Mouse (Mus musculus): ENCODE measurements around the gene Doc2g. TPM values are rescaled to one million over a fixed set of nuclear protein-coding genes. Genes with fewer than 3 reads are reported as not detected.
"Not testable (repeated sequence)": the region's sequence is repeated elsewhere in the genome, so short reads cannot be mapped to it uniquely, and the experiment has no call there.

Doc2g gene
- polyA plus RNA-seq, 1 experiment from 2014 or later: 1.9 TPM

DNA sequence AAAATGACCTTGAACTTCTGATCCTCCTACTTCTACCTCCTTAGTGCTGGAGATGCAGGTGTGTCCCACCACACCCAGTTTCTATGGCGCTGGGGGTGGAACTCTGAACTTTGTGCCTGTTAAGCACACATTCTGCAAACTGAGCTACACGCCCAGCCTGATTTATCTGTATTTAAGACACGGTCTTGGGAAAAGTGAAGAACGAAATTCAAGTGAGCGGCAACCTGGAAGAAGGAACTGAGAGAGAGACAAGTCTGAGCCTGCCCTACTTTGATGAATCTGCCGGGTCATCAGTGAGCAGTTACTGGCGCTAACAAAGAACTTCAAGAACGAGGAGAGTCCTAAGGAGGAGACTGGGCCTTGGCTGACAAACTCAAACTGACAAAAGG is 43.7 kb downstream of the Doc2g start:
- no peak overlapping the region for H3K4me2 ChIP-seq (replicated peaks; ENCODE audit: low read depth, low read length)
- WGBS: 68% methylated on average over 8 of the region's 8 CpGs
- peak overlapping the region; percentile 55; the same call in 1 of the 2 replicates for H3K27ac ChIP-seq (ENCODE audit: low read length)
- peaks cover 4% of the 10 kb centered on the region; the same call in 1 of the 2 replicates for H3K4me1 ChIP-seq (ENCODE audit: insufficient read depth, low read depth, low read length)
- H3K4me3 ChIP-seq (ENCODE audit: low read depth, low read length): no peak overlapping the region
- no peaks in the 10 kb centered on the region for H3K9me3 ChIP-seq (ENCODE audit: low read length)
- no peak overlapping the region for H3K9ac ChIP-seq (replicated peaks; ENCODE audit: low read depth)
- no peaks in the 10 kb centered on the region for H3K36me3 ChIP-seq (ENCODE audit: insufficient read depth, low read length)
- TF ChIP-seq EP300 (IDR thresholded peaks at IDR 0.05): no peak
- no peak for TF ChIP-seq CTCF (IDR thresholded peaks at IDR 0.05)
- ATAC-seq (no peak), DNase-seq (ENCODE audit: low spot score) (no peak)
- no peaks in the 10 kb centered on the region for H3K27me3 ChIP-seq (replicated peaks; ENCODE audit: insufficient read depth, low read length)

DNA sequence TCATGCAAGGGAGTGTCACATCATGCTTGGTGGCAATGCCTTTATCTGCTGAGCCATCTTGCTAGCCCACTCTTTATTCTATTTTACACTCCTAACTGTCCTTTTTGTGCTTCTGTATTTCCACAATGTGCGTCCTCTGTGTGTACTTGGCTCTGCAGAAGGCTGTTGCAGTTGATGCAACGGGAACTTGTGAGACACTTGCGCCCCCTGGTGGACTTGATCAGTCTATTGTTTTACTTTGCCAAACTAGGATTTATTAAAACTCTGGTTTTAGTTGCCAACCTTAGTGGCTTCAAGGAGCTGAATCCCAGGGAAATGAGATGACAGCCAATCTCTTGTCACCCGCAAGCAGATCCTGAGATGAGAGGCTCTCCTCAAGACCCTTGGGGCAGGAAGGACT is 44.7 kb downstream of the Doc2g start:
- DNase-seq (ENCODE audit: low spot score) (peak; percentile 89), ATAC-seq (no peak)
- H3K9ac ChIP-seq (replicated peaks; ENCODE audit: low read depth): no peak overlapping the region
- peaks cover 4% of the 10 kb centered on the region; the same call in 1 of the 2 replicates for H3K4me1 ChIP-seq (ENCODE audit: insufficient read depth, low read depth, low read length)
- H3K36me3 ChIP-seq (ENCODE audit: insufficient read depth, low read length): no peaks in the 10 kb centered on the region
- 17% methylated on average over 4 of the region's 4 CpGs for WGBS
- no peaks in the 10 kb centered on the region for H3K9me3 ChIP-seq (ENCODE audit: low read length)
- H3K4me3 ChIP-seq (ENCODE audit: low read depth, low read length): no peak overlapping the region
- no peaks in the 10 kb centered on the region for H3K27me3 ChIP-seq (replicated peaks; ENCODE audit: insufficient read depth, low read length)
- no peak overlapping the region for H3K4me2 ChIP-seq (replicated peaks; ENCODE audit: low read depth, low read length)
- no peak for TF ChIP-seq EP300 (IDR thresholded peaks at IDR 0.05)
- TF ChIP-seq CTCF (IDR thresholded peaks at IDR 0.05): peak; percentile 88
- no peak overlapping the region for H3K27ac ChIP-seq (ENCODE audit: low read length)

DNA sequence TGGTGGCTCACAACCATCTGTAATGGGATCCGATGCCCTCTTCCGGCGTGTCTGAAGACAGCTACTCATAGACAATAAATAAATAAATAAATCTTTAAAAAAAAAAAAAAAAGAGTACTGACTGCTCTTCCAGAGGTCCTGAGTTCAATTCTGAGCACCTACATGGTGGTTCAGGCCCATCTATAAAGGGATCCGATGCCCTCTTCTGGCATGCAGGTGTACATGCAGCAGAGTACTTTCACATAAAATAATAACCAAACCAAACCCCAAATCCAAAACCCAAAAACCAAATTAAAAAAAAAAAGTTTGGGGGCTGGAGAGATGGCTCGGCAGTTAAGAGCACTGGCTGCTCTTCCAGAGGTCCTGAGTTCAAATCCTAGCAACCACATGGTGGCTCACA is 46.0 kb downstream of the Doc2g start:
- H3K9ac ChIP-seq (replicated peaks; ENCODE audit: low read depth); H3K27ac ChIP-seq (ENCODE audit: low read length); H3K27me3 ChIP-seq (replicated peaks; ENCODE audit: insufficient read depth, low read length); H3K36me3 ChIP-seq (ENCODE audit: insufficient read depth, low read length); H3K4me1 ChIP-seq (ENCODE audit: insufficient read depth, low read depth, low read length); DNase-seq (ENCODE audit: low spot score); H3K4me2 ChIP-seq (replicated peaks; ENCODE audit: low read depth, low read length); H3K9me3 ChIP-seq (ENCODE audit: low read length); ATAC-seq; H3K4me3 ChIP-seq (ENCODE audit: low read depth, low read length): not testable (repeated sequence)
- peak; percentile 36; the same call in 1 of the 2 replicates for TF ChIP-seq CTCF (IDR thresholded peaks at IDR 0.05)
- 80% methylated on average over 5 of the region's 5 CpGs for WGBS

DNA sequence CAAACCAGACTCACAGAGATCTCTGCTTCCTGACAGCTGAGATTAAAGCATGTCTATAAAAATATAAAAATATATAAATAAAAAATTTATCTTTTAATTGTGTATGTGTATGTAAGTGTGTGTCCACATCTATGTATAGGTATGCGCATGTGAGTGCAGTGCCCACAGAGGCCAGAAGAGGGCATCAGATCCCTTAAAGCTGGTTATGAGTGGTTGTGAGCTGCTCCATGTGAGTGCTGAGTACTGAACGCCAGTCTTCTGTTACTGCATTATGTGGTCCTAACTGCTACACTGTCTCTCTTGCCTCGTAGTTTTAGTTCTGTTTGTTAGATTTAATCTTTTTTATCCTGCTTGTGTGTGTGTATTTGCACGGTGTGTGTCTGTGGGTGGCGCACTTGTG is 47.9 kb downstream of the Doc2g start:
- Histone ChIP-seq H3K4me2 (replicated peaks; ENCODE audit: low read depth, low read length) (no peak overlapping the region), H3K9ac (replicated peaks; ENCODE audit: low read depth) (no peak overlapping the region), H3K4me3 (ENCODE audit: low read depth, low read length) (no peak overlapping the region), H3K27me3 (replicated peaks; ENCODE audit: insufficient read depth, low read length) (no peaks in the 10 kb centered on the region), H3K9me3 (ENCODE audit: low read length) (no peaks in the 10 kb centered on the region), H3K27ac (ENCODE audit: low read length) (no peak overlapping the region), H3K4me1 (ENCODE audit: insufficient read depth, low read depth, low read length) (no peaks in the 10 kb centered on the region), H3K36me3 (ENCODE audit: insufficient read depth, low read length) (no peaks in the 10 kb centered on the region)
- DNase-seq (ENCODE audit: low spot score) (no peak), ATAC-seq (no peak)
- WGBS: 93% methylated on average over 5 of the region's 5 CpGs
- peak; percentile 24; the same call in 1 of the 2 replicates for TF ChIP-seq CTCF (IDR thresholded peaks at IDR 0.05)
- TF ChIP-seq EP300 (IDR thresholded peaks at IDR 0.05): no peak

GRCm38 (mm10) chr19:4051741-4052515 is 48.8 kb downstream of the Doc2g start:
- Histone ChIP-seq H3K4me2 (replicated peaks; ENCODE audit: low read depth, low read length) (no peak overlapping the region), H3K4me3 (ENCODE audit: low read depth, low read length) (no peak overlapping the region), H3K9me3 (ENCODE audit: low read length) (no peaks in the 10 kb centered on the region), H3K4me1 (ENCODE audit: insufficient read depth, low read depth, low read length) (no peaks in the 10 kb centered on the region), H3K36me3 (ENCODE audit: insufficient read depth, low read length) (no peaks in the 10 kb centered on the region), H3K27ac (ENCODE audit: low read length) (no peak overlapping the region), H3K9ac (replicated peaks; ENCODE audit: low read depth) (no peak overlapping the region), H3K27me3 (replicated peaks; ENCODE audit: insufficient read depth, low read length) (no peaks in the 10 kb centered on the region)
- TF ChIP-seq CTCF (IDR thresholded peaks at IDR 0.05): peak; percentile 90
- TF ChIP-seq EP300 (IDR thresholded peaks at IDR 0.05): no peak
- WGBS: 50% methylated on average over 10 of the region's 10 CpGs
- no peak for ATAC-seq
- DNase-seq (ENCODE audit: low spot score): peak; percentile 68

- Histone ChIP-seq H3K4me3 (ENCODE audit: low read depth, low read length) (no peak overlapping the region), H3K4me2 (replicated peaks; ENCODE audit: low read depth, low read length) (no peak overlapping the region), H3K27me3 (replicated peaks; ENCODE audit: insufficient read depth, low read length) (no peaks in the 10 kb centered on the region), H3K4me1 (ENCODE audit: insufficient read depth, low read depth, low read length) (no peaks in the 10 kb centered on the region), H3K27ac (ENCODE audit: low read length) (no peak overlapping the region), H3K36me3 (ENCODE audit: insufficient read depth, low read length) (no peaks in the 10 kb centered on the region), H3K9ac (replicated peaks; ENCODE audit: low read depth) (no peak overlapping the region), H3K9me3 (ENCODE audit: low read length) (no peaks in the 10 kb centered on the region)
- no peak for TF ChIP-seq EP300 (IDR thresholded peaks at IDR 0.05)
- ATAC-seq (no peak), DNase-seq (ENCODE audit: low spot score) (no peak)
- WGBS: 65% methylated on average over 5 of the region's 5 CpGs
Measured at GRCm38 (mm10) chr19:4052516-4053030, 49.5 kb downstream of the Doc2g start.
